Mouse (Mus musculus): Measurements from ENCODE around the gene Xndc1. TPM values are rescaled to one million over a fixed set of nuclear protein-coding genes. Genes with fewer than 3 reads are reported as not detected.

Gene Xndc1
- total RNA-seq, 2 experiments from 2014 or later: 5.9 to 11.9 TPM

Other genes with a start within 250 kb of the Xndc1 start
- under 1 TPM in 1 of 2 experiments, not detected in 1; 0.14 TPM for gene Phox2a, start 247.2 kb upstream of the Xndc1 start, total RNA-seq (2021)
- 10 to 100 TPM; 76.2 to 89.2 TPM for gene Inppl1, start 227.3 kb upstream of the Xndc1 start, total RNA-seq (2021)
- gene Folr2, start 208.3 kb upstream of the Xndc1 start, total RNA-seq (2021): 1 to 10 TPM; 4.2 to 6.0 TPM
- gene Anapc15, start 201.8 kb upstream of the Xndc1 start, total RNA-seq (2021): 10 to 100 TPM; 23.1 to 23.8 TPM
- 1 to 10 TPM; 1.7 to 2.4 TPM for gene Folr1, start 194.7 kb upstream of the Xndc1 start, total RNA-seq (2021)
- gene Lamtor1, start 159.6 kb upstream of the Xndc1 start, total RNA-seq (2021): 100 to 1,000 TPM; 101 to 114 TPM
- gene Tomt, start 159.2 kb upstream of the Xndc1 start, total RNA-seq (2021): not detected
- gene Lrrc51, start 131.6 kb upstream of the Xndc1 start, total RNA-seq (2021): 1 to 10 TPM; 2.3 to 3.6 TPM
- gene Numa1, start 131.4 kb upstream of the Xndc1 start, total RNA-seq (2021): 10 to 100 TPM; 71.8 to 80.7 TPM
- 1 to 10 TPM; 2.3 to 3.5 TPM for gene Il18bp, start 46.8 kb upstream of the Xndc1 start, total RNA-seq (2021)
- 10 to 100 TPM; 18.8 to 25.8 TPM for gene Rnf121, start within 50 bp of the Xndc1 start, total RNA-seq (2021)
- under 1 TPM; 0.75 to 0.95 TPM for gene Xntrpc, start 202 bp downstream of the Xndc1 start, total RNA-seq (2021)
- gene Trpc2, start 17.6 kb downstream of the Xndc1 start, total RNA-seq (2021): under 1 TPM; 0.07 to 0.52 TPM
- gene Art1, start 36.2 kb downstream of the Xndc1 start, total RNA-seq (2021): 100 to 1,000 TPM; 264 to 297 TPM
- gene Art5, start 44.0 kb downstream of the Xndc1 start, total RNA-seq (2021): 1 to 10 TPM; 8.2 to 8.4 TPM
- not detected for gene Chrna10, start 51.3 kb downstream of the Xndc1 start, total RNA-seq (2021)
- gene Nup98, start 144.7 kb downstream of the Xndc1 start, total RNA-seq (2021): 10 to 100 TPM; 25.1 to 31.5 TPM
- gene Pgap2, start 144.7 kb downstream of the Xndc1 start, total RNA-seq (2021): 10 to 100 TPM; 35.9 to 40.7 TPM
- 10 to 100 TPM; 23.9 to 30.1 TPM for gene Rhog, start 190.5 kb downstream of the Xndc1 start, total RNA-seq (2021)
- 100 to 1,000 TPM; 219 to 233 TPM for gene Stim1, start 202.3 kb downstream of the Xndc1 start, total RNA-seq (2021)